Mouse (Mus musculus) small intestine, adult 2 months (tissue): Measurements from ENCODE around the gene Mn1. TPM values are rescaled to one million over a fixed set of nuclear protein-coding genes. Genes with fewer than 3 reads are reported as not detected.

ENCODE experiments used
- H3K27ac ChIP-seq: fragments of 200-500 bp; 2 replicates; pipeline ENCODE4 v1.5.1; 2012; ENCODE audit warnings: low read depth, low read length, control low read depth, inconsistent platforms; ENCODE audit not compliant: insufficient read depth
- H3K27me3 ChIP-seq: fragments of 200-500 bp; 2 replicates; pipeline ENCODE4 v1.6.1; 2012; ENCODE audit warnings: mild to moderate bottlenecking, moderate library complexity, low read length, inconsistent platforms; ENCODE audit not compliant: control insufficient read depth, insufficient read depth
- H3K36me3 ChIP-seq: fragments of 200-500 bp; 2 replicates; pipeline ENCODE4 v1.6.1; 2012; ENCODE audit warnings: mild to moderate bottlenecking, low read length, control low read depth, inconsistent platforms; ENCODE audit not compliant: control insufficient read depth, insufficient read depth
- H3K4me1 ChIP-seq: fragments of 200-500 bp; 2 replicates; pipeline ENCODE4 v1.6.1; 2012; ENCODE audit warnings: low read length, inconsistent platforms, mixed read lengths; ENCODE audit not compliant: control insufficient read depth, insufficient read depth, insufficient read length
- H3K4me3 ChIP-seq: fragments of 200-500 bp; 2 replicates; pipeline ENCODE4 v1.5.1; 2012; ENCODE audit warnings: low read depth, mild to moderate bottlenecking, control low read depth, inconsistent platforms, low read length, moderate library complexity
- CTCF ChIP-seq: fragments of 200-500 bp; IDR thresholded peaks from 2 replicates; pipeline ENCODE4 v1.5.1; 2012; ENCODE audit warnings: low read depth, mild to moderate bottlenecking, control low read depth, inconsistent platforms, low read length, moderate library complexity, mixed read lengths; ENCODE audit not compliant: insufficient replicate concordance, insufficient read length; ENCODE audit errors: extremely low read depth
- POLR2A ChIP-seq: fragments of 200-500 bp; IDR thresholded peaks from 2 replicates; pipeline ENCODE4 v1.6.1; 2012; ENCODE audit warnings: low read depth, mild to moderate bottlenecking, control low read depth, inconsistent platforms, low read length, moderate library complexity
- WGBS: fragments of 180-500 bp; shearing (Covaris S2); methylation state at CpG from one replicate; pipeline ENCODE4 v1.1.7; 2018; 5-methylcytosine and 5-hydroxymethylcytosine counted together
- polyA plus RNA-seq: library from polyadenylated mRNA; depleted of rRNA; stranded (reverse); fragments of >200 nt; gene quantifications from 2 replicates; pipeline ENCODE4 v1.2.3, GENCODE M21; 2012

Mn1 gene
- polyA plus RNA-seq, 1 experiment: 2.2 TPM

DNA sequence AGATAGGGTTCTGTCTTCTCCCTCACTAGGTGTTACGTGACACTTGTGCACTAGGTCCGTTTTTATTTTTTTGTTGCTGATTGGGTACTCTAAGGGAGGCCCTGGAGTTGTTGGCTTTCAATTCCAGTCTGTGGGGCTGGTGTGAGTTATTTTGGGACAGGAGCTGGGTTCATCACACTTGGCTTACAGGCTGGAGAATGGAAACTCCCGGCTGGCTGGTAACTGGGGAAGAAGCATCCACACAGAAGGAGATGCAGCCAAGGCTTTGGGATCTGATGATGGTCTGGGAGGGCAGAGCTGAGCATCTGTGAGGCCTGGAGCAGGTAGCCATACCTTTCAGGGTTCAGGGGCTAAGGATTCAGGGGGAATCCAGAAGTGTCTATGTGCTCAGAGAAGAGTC, 6.5 kb upstream of the Mn1 start:
- Histone ChIP-seq H3K4me3 (no peak overlapping the region), H3K27me3 (no peaks in the 10 kb centered on the region; the same call in none of the 2 replicates), H3K4me1 (no peaks in the 10 kb centered on the region), H3K36me3 (no peaks in the 10 kb centered on the region), H3K27ac (no peak overlapping the region)
- TF ChIP-seq CTCF: no peak
- no peak for TF ChIP-seq POLR2A
- 77% methylated on average over 3 of the region's 3 CpGs for WGBS

DNA sequence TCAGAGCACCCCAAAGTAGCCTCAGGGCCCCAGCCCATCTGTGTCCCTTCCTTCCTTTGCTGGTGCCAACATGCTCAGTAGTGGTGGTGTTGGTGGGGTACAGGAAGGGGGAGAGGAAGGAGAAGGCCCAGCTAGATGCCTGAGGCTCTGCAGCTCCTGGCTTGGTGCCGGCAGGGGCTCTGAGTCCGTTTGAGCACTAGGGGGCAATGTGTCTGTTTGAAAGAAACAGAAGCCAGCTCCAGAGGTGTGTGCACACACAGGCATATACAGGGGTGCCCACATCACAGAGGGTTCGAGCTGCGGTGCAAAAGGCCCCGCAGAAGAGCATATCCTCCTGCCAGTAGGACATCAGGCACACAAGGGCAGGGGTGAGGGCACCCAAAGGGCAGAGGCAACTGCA, 3.0 kb upstream of the Mn1 start:
- no peak overlapping the region for H3K4me3 ChIP-seq
- peaks cover 29% of the 10 kb centered on the region for H3K27me3 ChIP-seq
- no peak overlapping the region for H3K27ac ChIP-seq
- H3K4me1 ChIP-seq: no peaks in the 10 kb centered on the region
- WGBS: under 1% methylated on average over 5 of the region's 5 CpGs
- H3K36me3 ChIP-seq: no peaks in the 10 kb centered on the region
- no peak for TF ChIP-seq POLR2A
- TF ChIP-seq CTCF: peak; percentile 43; the same call in 1 of the 2 replicates

DNA sequence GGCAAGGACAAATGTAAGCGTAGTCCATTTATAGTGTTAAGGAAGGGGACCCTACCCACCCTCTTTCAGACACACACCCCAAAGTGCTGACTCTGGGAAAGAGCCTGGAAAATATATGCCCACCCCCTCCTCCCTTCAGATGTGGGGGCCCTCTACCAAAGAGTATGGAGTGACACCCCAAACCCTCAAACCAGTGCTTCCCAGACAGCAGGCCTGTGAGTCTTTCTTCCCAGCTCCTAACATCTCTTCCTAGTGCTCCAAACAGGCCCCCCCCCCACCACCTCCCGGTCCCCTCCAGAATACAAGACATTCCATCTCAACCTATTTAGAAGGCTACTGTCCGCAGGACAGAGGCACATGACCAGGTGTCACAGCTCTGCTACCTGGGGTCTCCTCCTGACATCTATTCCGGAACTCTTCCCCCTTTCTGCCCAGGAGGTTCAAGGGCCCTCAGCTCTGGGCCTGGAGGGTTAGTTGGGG, 2.4 kb upstream of the Mn1 start:
- no peak overlapping the region for H3K27ac ChIP-seq
- no peaks in the 10 kb centered on the region for H3K4me1 ChIP-seq
- peaks cover 31% of the 10 kb centered on the region for H3K27me3 ChIP-seq
- TF ChIP-seq POLR2A (no peak), CTCF (no peak)
- 71% methylated on average over 4 of the region's 4 CpGs for WGBS
- H3K4me3 ChIP-seq: no peak overlapping the region
- H3K36me3 ChIP-seq: no peaks in the 10 kb centered on the region

DNA sequence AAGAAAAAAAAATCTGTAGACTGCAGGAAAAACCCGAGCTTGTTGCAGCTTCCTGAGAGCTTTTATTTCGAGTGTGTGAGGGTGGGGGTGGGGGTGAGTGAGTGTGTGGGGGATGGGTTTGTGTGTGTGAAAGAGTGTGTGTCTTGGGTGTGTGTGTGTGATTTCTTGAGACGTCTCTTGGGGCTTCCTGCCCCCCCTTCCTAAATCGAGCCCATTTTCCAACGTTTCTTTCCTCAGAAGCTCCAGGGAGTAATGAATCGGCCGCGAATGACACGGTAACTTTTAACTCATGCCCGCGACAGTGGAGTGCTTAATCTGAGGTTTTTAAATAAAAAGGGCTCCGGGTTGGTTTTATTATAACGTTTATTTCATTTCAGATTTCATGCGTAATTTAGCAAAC, 1.6 kb upstream of the Mn1 start:
- Histone ChIP-seq H3K4me1 (no peaks in the 10 kb centered on the region), H3K4me3 (no peak overlapping the region), H3K27me3 (peaks cover 38% of the 10 kb centered on the region), H3K36me3 (no peaks in the 10 kb centered on the region), H3K27ac (no peak overlapping the region)
- 10% methylated on average over 14 of the region's 14 CpGs for WGBS
- no peak for TF ChIP-seq CTCF
- no peak for TF ChIP-seq POLR2A

DNA sequence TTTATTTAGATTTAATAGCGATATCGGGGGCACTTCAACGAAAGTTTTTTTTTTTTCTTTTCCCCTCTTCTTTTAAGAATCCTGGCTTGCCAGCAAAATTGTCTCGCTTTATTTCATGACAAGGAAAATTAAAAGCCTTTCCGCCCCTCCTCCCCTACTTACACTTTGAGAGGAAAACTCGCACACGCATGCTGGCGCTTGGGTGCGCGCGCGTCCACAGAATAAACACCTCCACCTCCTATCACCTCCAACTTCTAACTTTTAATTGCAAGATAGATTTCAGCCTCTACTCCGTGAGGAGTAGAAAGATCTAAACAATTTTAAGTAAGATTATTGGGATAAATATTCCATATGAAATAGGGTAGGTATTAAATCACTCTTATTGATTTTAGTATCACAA, 1.1 kb upstream of the Mn1 start:
- 6% methylated on average over 13 of the region's 13 CpGs for whole genome bisulfite sequencing
- no peak for TF ChIP-seq POLR2A
- no peak for TF ChIP-seq CTCF
- Histone ChIP-seq H3K4me3 (peak overlapping the region; percentile 74), H3K27ac (no peak overlapping the region), H3K27me3 (peaks cover 38% of the 10 kb centered on the region), H3K4me1 (no peaks in the 10 kb centered on the region), H3K36me3 (no peaks in the 10 kb centered on the region)

DNA sequence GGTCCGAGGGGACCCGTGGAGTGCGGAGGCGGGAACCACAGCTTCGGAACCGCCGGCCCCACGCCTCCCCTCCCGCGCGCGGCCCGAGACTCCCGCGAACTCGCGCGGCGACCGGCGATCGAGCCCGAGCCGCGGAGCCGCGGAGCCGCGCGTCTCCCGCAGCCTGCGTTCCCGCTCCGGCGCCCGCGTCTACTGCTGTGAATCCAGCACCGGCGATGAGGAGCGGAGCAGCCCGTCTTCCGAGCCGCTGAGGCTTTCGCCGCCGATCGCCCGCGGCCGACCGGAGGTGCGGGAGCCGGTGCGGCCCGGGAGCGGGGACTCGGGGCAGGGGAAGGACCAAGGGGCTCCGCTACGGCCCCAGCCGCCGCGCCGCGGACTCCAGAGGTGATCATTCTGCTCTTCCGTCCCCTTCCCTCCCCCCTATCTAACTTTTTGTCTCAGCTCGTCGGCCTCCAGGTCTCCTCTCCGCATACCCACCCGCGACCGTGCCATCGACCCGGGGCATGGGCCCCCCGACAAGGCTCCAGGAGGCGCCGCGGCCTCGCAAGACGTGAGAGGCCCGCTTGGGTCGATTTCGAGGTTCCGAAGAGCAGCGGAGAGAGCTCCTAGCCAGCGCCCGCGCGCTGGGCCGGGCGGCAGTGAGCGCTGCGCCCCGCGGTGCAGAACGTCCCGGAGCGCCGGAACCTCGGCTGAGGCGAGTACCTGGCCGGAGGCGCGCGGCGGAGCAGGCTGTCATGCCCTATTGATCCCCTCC, 393 bp downstream of the Mn1 start:
- WGBS: 1% methylated on average over 105 of the region's 105 CpGs
- no peak for TF ChIP-seq CTCF
- Histone ChIP-seq H3K4me1 (no peaks in the 10 kb centered on the region), H3K36me3 (no peaks in the 10 kb centered on the region), H3K4me3 (peak overlapping the region; percentile 74), H3K27me3 (peaks cover 38% of the 10 kb centered on the region), H3K27ac (no peak overlapping the region)

DNA sequence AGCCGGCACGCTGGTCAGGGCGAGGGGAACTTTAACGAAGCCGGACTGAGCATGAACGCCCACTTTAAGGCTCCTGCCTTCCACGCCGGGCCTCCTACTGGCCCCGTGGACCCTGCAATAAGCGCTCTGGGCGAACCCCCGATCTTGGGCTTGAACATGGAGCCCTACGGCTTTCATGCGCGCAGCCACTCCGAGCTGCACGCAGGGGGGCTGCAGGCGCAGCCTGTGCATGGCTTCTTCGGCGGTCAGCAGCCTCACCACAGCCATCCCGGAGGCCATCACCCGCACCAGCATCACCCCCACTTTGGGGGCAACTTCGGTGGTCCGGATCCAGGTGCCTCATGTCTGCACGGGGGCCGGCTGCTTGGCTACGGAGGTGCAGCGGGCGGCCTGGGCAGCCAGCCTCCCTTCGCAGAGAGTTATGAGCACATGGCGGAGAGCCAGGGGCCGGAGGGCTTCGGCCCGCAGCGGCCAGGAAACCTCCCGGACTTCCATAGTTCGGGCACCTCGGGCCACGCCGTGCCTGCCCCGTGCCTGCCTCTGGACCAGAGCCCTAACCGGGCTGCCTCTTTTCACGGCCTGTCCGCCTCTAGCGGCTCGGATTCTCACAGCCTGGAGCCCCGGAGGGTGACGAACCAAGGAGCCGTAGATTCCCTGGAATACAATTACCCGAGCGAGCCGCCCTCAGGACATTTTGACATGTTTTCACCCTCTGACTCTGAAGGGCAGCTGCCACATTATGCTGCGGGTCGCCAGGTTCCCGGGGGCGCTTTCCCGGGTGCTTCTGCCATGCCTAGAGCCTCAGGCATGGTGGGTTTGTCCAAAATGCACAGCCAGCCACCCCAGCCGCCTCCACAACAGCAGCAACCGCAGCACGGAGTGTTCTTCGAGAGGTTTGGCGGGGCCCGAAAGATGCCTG, 1.3 kb downstream of the Mn1 start:
- Histone ChIP-seq H3K27ac (no peak overlapping the region), H3K36me3 (no peaks in the 10 kb centered on the region), H3K4me3 (peak overlapping the region; percentile 74), H3K4me1 (no peaks in the 10 kb centered on the region), H3K27me3 (peaks cover 38% of the 10 kb centered on the region)
- TF ChIP-seq POLR2A (no peak), CTCF (no peak)
- WGBS: 16% methylated on average over 63 of the region's 63 CpGs
